Mouse (Mus musculus) NIH3T3 (cell line): ENCODE results near the gene Myl9.

Source experiments
- DNase-seq: peaks from one replicate; pipeline ENCODE4 v3.0.0-alpha.2; 2012; ENCODE audit warnings: low read depth

The Myl9 gene

GRCm38 (mm10) chr2:156764747-156765146 is 10.5 kb upstream of the Myl9 start:
- no peak for DNase-seq

- DNase-seq: no peak
Observed at GRCm38 (mm10) chr2:156765593-156765992, 9.6 kb upstream of the Myl9 start.

- DNase-seq: no peak
Observed at GRCm38 (mm10) chr2:156766227-156767019, 8.8 kb upstream of the Myl9 start.

- DNase-seq: no peak
Observed at GRCm38 (mm10) chr2:156767108-156767507, 8.1 kb upstream of the Myl9 start.

- DNase-seq: no peak
Observed at GRCm38 (mm10) chr2:156769274-156769673, 5.9 kb upstream of the Myl9 start.

- DNase-seq: no peak
Observed at GRCm38 (mm10) chr2:156773470-156773869, 1.8 kb upstream of the Myl9 start.

- no peak for DNase-seq
Observed at GRCm38 (mm10) chr2:156774035-156774737, 1.0 kb upstream of the Myl9 start.

- no peak for DNase-seq
Observed at GRCm38 (mm10) chr2:156775455-156776435, 525 bp downstream of the Myl9 start.

GRCm38 (mm10) chr2:156776907-156777306 is 1.7 kb downstream of the Myl9 start:
- no peak for DNase-seq

GRCm38 (mm10) chr2:156777326-156778004 is 2.2 kb downstream of the Myl9 start:
- no peak for DNase-seq

- no peak for DNase-seq
Observed at GRCm38 (mm10) chr2:156778571-156778970, 3.4 kb downstream of the Myl9 start.

- DNase-seq: no peak
Observed at GRCm38 (mm10) chr2:156779036-156779435, 3.8 kb downstream of the Myl9 start.

- no peak for DNase-seq
Observed at GRCm38 (mm10) chr2:156779488-156779887, 4.3 kb downstream of the Myl9 start.

- no peak for DNase-seq
Observed at GRCm38 (mm10) chr2:156780129-156780528, 4.9 kb downstream of the Myl9 start.

GRCm38 (mm10) chr2:156780752-156781151 is 5.5 kb downstream of the Myl9 start:
- DNase-seq: no peak

- DNase-seq: no peak
Observed at GRCm38 (mm10) chr2:156781281-156781680, 6.1 kb downstream of the Myl9 start.

GRCm38 (mm10) chr2:156781836-156782480 is 6.7 kb downstream of the Myl9 start:
- DNase-seq: no peak

- no peak for DNase-seq
Observed at GRCm38 (mm10) chr2:156782481-156783348, 7.5 kb downstream of the Myl9 start.

GRCm38 (mm10) chr2:156783349-156783728 is 8.1 kb downstream of the Myl9 start:
- DNase-seq: no peak

GRCm38 (mm10) chr2:156784016-156784585 is 8.9 kb downstream of the Myl9 start:
- DNase-seq: no peak
